Mouse (Mus musculus): ENCODE measurements around the gene Iqschfp.

- no peak for TF ChIP-seq CTCF (IDR thresholded peaks at IDR 0.05; ENCODE audit: borderline replicate concordance, extremely low read depth, insufficient read depth, insufficient read length)
- no peak for TF ChIP-seq POLR2A (IDR thresholded peaks at IDR 0.05; ENCODE audit: borderline replicate concordance, extremely low read depth, insufficient read depth, insufficient read length, poor library complexity, severe bottlenecking)
Measured at GRCm38 (mm10) chr3:68283595-68283991, 391.6 kb downstream of the Iqschfp start.

Data from brain, embryonic 14.5 days (tissue).